Mouse (Mus musculus): ENCODE results near the gene Itgb7. TPM values are rescaled to one million over a fixed set of nuclear protein-coding genes. Genes with fewer than 3 reads are reported as not detected.

Gene Itgb7
- total RNA-seq, 2 experiments from 2014 or later = 0.99 to 1.2 TPM

- intact Hi-C loops (cut with DNase I) = no loop called here
- DNase-seq (ENCODE audit: low spot score in 2 of 2) = no peak
Measured at GRCm38 (mm10) chr15:102175736-102176319, 55.9 kb downstream of the Itgb7 start.

GRCm38 (mm10) chr15:102173581-102173980 is 58.2 kb downstream of the Itgb7 start:
- intact Hi-C loops (cut with DNase I) = no loop called here
- no peak for DNase-seq (ENCODE audit: low spot score in 2 of 2)

- intact Hi-C loops (cut with DNase I) = no loop called here
Measured at GRCm38 (mm10) chr15:102169064-102169463, 62.7 kb downstream of the Itgb7 start.

GRCm38 (mm10) chr15:102167620-102168021 is 64.1 kb downstream of the Itgb7 start:
- intact Hi-C loops (cut with DNase I) = no loop called here
- DNase-seq (ENCODE audit: low spot score in 2 of 2) = no peak

More at GRCm38 (mm10) chr15:102169064-102169463, 62.7 kb downstream of the Itgb7 start:
- DNase-seq (ENCODE audit: low spot score in 2 of 2) = no peak

Other genes with a start within 250 kb of the Itgb7 start
- not detected for gene Krt8, start 227.5 kb downstream of the Itgb7 start, total RNA-seq (2021)
- under 1 TPM; 0.24 to 0.85 TPM for gene Krt18, start 203.8 kb downstream of the Itgb7 start, total RNA-seq (2021)
- gene Eif4b, start 158.2 kb downstream of the Itgb7 start, total RNA-seq (2021) = 100 to 1,000 TPM; 167 to 168 TPM
- gene Tns2, start 131.5 kb downstream of the Itgb7 start, total RNA-seq (2021) = 10 to 100 TPM; 14.4 to 18.5 TPM
- gene Spryd3, start 95.7 kb downstream of the Itgb7 start, total RNA-seq (2021) = 100 to 1,000 TPM; 143 to 152 TPM
- 10 to 100 TPM; 11.9 to 13.5 TPM for gene Igfbp6, start 87.6 kb downstream of the Itgb7 start, total RNA-seq (2021)
- not detected for gene Soat2, start 81.4 kb downstream of the Itgb7 start, total RNA-seq (2021)
- gene Zfp740, start 28.7 kb downstream of the Itgb7 start, total RNA-seq (2021) = 10 to 100 TPM; 55.2 to 61.6 TPM
- 10 to 100 TPM; 29.7 to 30.4 TPM for gene Csad, start 27.2 kb downstream of the Itgb7 start, total RNA-seq (2021)
- 1 to 10 TPM; 8.3 to 9.4 TPM for gene Rarg, start 25.6 kb upstream of the Itgb7 start, total RNA-seq (2021)
- gene Gm9918, start 38.6 kb upstream of the Itgb7 start, total RNA-seq (2021) = not detected
- 10 to 100 TPM; 36.8 to 40.6 TPM for gene Mfsd5, start 47.5 kb upstream of the Itgb7 start, total RNA-seq (2021)
- gene Espl1, start 64.3 kb upstream of the Itgb7 start, total RNA-seq (2021) = 1 to 10 TPM; 1.8 to 2.3 TPM
- gene Pfdn5, start 94.2 kb upstream of the Itgb7 start, total RNA-seq (2021) = 100 to 1,000 TPM; 313 to 315 TPM
- 10 to 100 TPM; 48.2 to 51.4 TPM for gene Myg1, start 99.8 kb upstream of the Itgb7 start, total RNA-seq (2021)
- 10 to 100 TPM; 17.5 to 18.8 TPM for gene Aaas, start 118.8 kb upstream of the Itgb7 start, total RNA-seq (2021)
- under 1 TPM; 0.26 to 0.53 TPM for gene Sp7, start 135.2 kb upstream of the Itgb7 start, total RNA-seq (2021)
- 10 to 100 TPM; 23.2 to 24.5 TPM for gene Sp1, start 174.2 kb upstream of the Itgb7 start, total RNA-seq (2021)
- gene Amhr2, start 213.4 kb upstream of the Itgb7 start, total RNA-seq (2021) = under 1 TPM; 0.51 to 0.75 TPM
- gene Prr13, start 227.1 kb upstream of the Itgb7 start, total RNA-seq (2021) = 10 to 100 TPM; 22.3 to 24.8 TPM
- gene Pcbp2, start 238.6 kb upstream of the Itgb7 start, total RNA-seq (2021) = 100 to 1,000 TPM; 436 to 453 TPM